Mouse (Mus musculus) ES-E14 (cell line): ENCODE data around the gene Polg2. TPM values are rescaled to one million over a fixed set of nuclear protein-coding genes. Genes with fewer than 3 reads are reported as not detected.

ENCODE experiments used
- DNase-seq: peaks from one replicate; pipeline ENCODE4 v3.0.0-alpha.2; 2013; ENCODE audit warnings: low read depth, low spot score
- H3K27ac ChIP-seq: 2 replicates; pipeline ENCODE4 v1.5.1; 2012; ENCODE audit warnings: low read depth, mild to moderate bottlenecking, low read length, moderate library complexity, mixed read lengths; ENCODE audit not compliant: poor library complexity, insufficient read depth, severe bottlenecking
- H3K36me3 ChIP-seq: 2 replicates; pipeline ENCODE4 v1.6.1; 2012; ENCODE audit warnings: mild to moderate bottlenecking, low read length, moderate library complexity, mixed read lengths; ENCODE audit not compliant: control insufficient read depth, poor library complexity, insufficient read depth, severe bottlenecking
- H3K4me1 ChIP-seq, 2 experiments: fragments of 150-350 bp in 1 of 2; sonication (generic) in 1 of 2; 2 replicates each; pipeline ENCODE4 v1.6.1; 2012; ENCODE audit warnings: low read length in 2 of 2, mild to moderate bottlenecking in 1 of 2, mixed read lengths in 1 of 2; ENCODE audit not compliant: control insufficient read depth in 2 of 2, insufficient read depth in 2 of 2, poor library complexity in 1 of 2
- H3K4me3 ChIP-seq, 2 experiments: fragments of 150-350 bp in 1 of 2; sonication (generic) in 1 of 2; 2 replicates each; pipeline ENCODE4 v1.5.1; 2012; ENCODE audit warnings: low read length in 2 of 2, low read depth in 1 of 2, mild to moderate bottlenecking in 1 of 2, mixed read lengths in 1 of 2; ENCODE audit not compliant: insufficient read depth in 1 of 2, poor library complexity in 1 of 2, severe bottlenecking in 1 of 2
- H3K9ac ChIP-seq: 2 replicates; pipeline ENCODE4 v1.6.1; 2012; ENCODE audit warnings: low read depth, mild to moderate bottlenecking, low read length, mixed read lengths; ENCODE audit not compliant: poor library complexity, insufficient read depth, severe bottlenecking
- H3K9me3 ChIP-seq: fragments of 150-350 bp; sonication (generic); 2 replicates; pipeline ENCODE4 v1.6.1; 2012; ENCODE audit warnings: low read depth, mild to moderate bottlenecking, low read length; ENCODE audit not compliant: control insufficient read depth, insufficient read depth
- CHD2 ChIP-seq: IDR thresholded peaks from 2 replicates; pipeline ENCODE4 v1.6.1; 2014; ENCODE audit warnings: mild to moderate bottlenecking, low read depth, low read length, inconsistent platforms
- HCFC1 ChIP-seq: IDR thresholded peaks from 2 replicates; pipeline ENCODE4 v1.6.1; 2012; ENCODE audit warnings: low read length, inconsistent platforms, borderline replicate concordance; ENCODE audit not compliant: insufficient read depth
- MAFK ChIP-seq: IDR thresholded peaks from 2 replicates; pipeline ENCODE4 v1.6.1; 2014; ENCODE audit warnings: mild to moderate bottlenecking, low read depth, low read length, inconsistent platforms; ENCODE audit not compliant: insufficient read depth
- ZC3H11A ChIP-seq: IDR thresholded peaks from 2 replicates; pipeline ENCODE4 v1.6.1; 2012; ENCODE audit warnings: low read depth, mild to moderate bottlenecking, inconsistent platforms, low read length, borderline replicate concordance
- ZNF384 ChIP-seq: IDR thresholded peaks from 2 replicates; pipeline ENCODE4 v1.6.1; 2012; ENCODE audit warnings: low read depth, low read length, inconsistent platforms
- in situ Hi-C, 2 experiments: fragments of 600-800 bp; cut with MboI; formaldehyde crosslinking; loops; one replicate each; pipeline ENCODE4 v1.15.1; 2025; ENCODE audit warnings: low sequenced_read_pairs in 2 of 2, inconsistent platforms in 1 of 2; ENCODE audit not compliant: unreplicated experiment in 2 of 2
- total RNA-seq: library from RNA; depleted of rRNA; stranded (reverse); fragments of 300-350 nt; gene quantifications from 2 replicates; pipeline ENCODE4 v1.2.3, GENCODE M21; 2012

Polg2 gene
- total RNA-seq, 1 experiment = 8.7 TPM

DNA sequence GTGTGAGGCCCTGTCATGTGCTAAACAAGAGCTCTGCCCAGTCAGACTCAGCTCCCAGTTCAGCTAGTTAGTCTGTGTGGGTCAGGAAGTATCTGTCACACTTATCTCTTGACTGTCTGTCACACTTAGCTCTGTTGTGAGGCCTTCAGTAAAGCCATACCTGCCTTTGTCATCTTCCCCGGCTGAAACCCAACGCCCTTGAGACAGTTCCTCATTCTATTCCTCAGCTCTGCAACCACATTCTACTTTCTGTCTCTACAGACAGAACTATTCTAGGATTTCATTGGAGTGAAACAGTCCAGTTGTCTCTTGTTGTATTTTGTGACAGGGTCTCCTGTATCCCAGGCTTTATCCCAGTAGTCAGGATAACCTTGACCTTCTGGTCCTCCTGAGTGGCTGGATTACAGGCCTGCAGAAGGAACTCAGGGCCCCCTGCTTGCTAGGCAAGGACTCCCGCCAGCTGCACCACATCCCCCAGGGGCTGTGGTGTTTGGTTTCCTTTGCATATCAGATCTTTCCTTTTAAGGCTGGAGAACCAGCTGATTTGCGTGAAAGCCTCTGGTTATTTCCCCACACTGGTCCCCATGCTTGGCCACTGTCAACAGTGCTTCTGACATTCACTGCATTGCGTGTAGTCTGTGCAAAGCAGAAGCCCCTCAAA lies 17.1 kb downstream of the Polg2 start:
- no peak overlapping the region for H3K4me3 ChIP-seq
- no peak overlapping the region for H3K27ac ChIP-seq
- no peak for DNase-seq
- H3K9me3 ChIP-seq = no peaks in the 10 kb centered on the region
- no peak overlapping the region for H3K9ac ChIP-seq
- TF ChIP-seq ZNF384 (no peak), HCFC1 (no peak), CHD2 (no peak), MAFK (no peak), ZC3H11A (no peak)
- in situ Hi-C loops = no loop called here
- peaks cover 4 to 17% of the 10 kb centered on the region in 2 experiments; a peak in 3 of 4 replicates for H3K4me1 ChIP-seq
- peaks cover 4% of the 10 kb centered on the region for H3K36me3 ChIP-seq

- no peak for DNase-seq
- no peak for TF ChIP-seq CHD2
- TF ChIP-seq ZC3H11A = no peak
- TF ChIP-seq ZNF384 = no peak
- no peak for TF ChIP-seq MAFK
- no peak for TF ChIP-seq HCFC1
- Histone ChIP-seq H3K4me3 (no peak overlapping the region), H3K4me1 (peaks cover 4 to 19% of the 10 kb centered on the region in 2 experiments; a peak in 3 of 4 replicates), H3K36me3 (peaks cover 2% of the 10 kb centered on the region; the same call in 1 of the 2 replicates), H3K9me3 (no peaks in the 10 kb centered on the region), H3K27ac (no peak overlapping the region), H3K9ac (no peak overlapping the region)
- in situ Hi-C loops = no loop called here
These were observed 18.8 kb downstream of the Polg2 start for GRCm38 (mm10) chr11:106760511-106760910.

GRCm38 (mm10) chr11:106759028-106759427 lies 20.3 kb downstream of the Polg2 start:
- Histone ChIP-seq H3K9me3 (no peaks in the 10 kb centered on the region), H3K27ac (no peak overlapping the region), H3K36me3 (no peaks in the 10 kb centered on the region), H3K4me1 (peaks cover 4 to 19% of the 10 kb centered on the region in 2 experiments; a peak in 3 of 4 replicates), H3K4me3 (no peak overlapping the region), H3K9ac (no peak overlapping the region)
- TF ChIP-seq MAFK = no peak
- TF ChIP-seq CHD2 = no peak
- TF ChIP-seq ZNF384 = no peak
- no peak for TF ChIP-seq HCFC1
- TF ChIP-seq ZC3H11A = no peak
- DNase-seq = no peak
- in situ Hi-C loops = loop anchor here in 1 of 2 experiments (10.0 kb wide), 1 partner anchor 244 kb away; no protein-coding TSS in a partner anchor

GRCm38 (mm10) chr11:106755583-106755982 lies 23.8 kb downstream of the Polg2 start:
- TF ChIP-seq ZNF384 = no peak
- TF ChIP-seq HCFC1 = no peak
- Histone ChIP-seq H3K36me3 (no peaks in the 10 kb centered on the region), H3K4me3 (no peak overlapping the region), H3K4me1 (peaks cover 0 to 6% of the 10 kb centered on the region in 2 experiments; a peak in 1 of 4 replicates), H3K27ac (no peak overlapping the region), H3K9me3 (no peaks in the 10 kb centered on the region), H3K9ac (no peak overlapping the region)
- DNase-seq = no peak
- in situ Hi-C loops = loop anchor here in 1 of 2 experiments (10.0 kb wide), 1 partner anchor 241 kb away; no protein-coding TSS in a partner anchor
